Mouse (Mus musculus) neural tube, embryonic 12.5 days (tissue): ENCODE results near the gene Serac1. TPM values are rescaled to one million over a fixed set of nuclear protein-coding genes. Genes with fewer than 3 reads are reported as not detected.

Experiments
- ATAC-seq: fragments of 200-750 bp; cut with Nextera tagmentation; 2 replicates; pipeline ENCODE4 v1.8.0; 2017; ENCODE audit warnings: low read depth, mild to moderate bottlenecking, moderate TSS enrichment, moderate library complexity; ENCODE audit not compliant: low FRiP score
- H3K27ac ChIP-seq: fragments of 300-500 bp; sonication (generic); 2 replicates; pipeline ENCODE4 v1.5.1; 2016
- H3K27me3 ChIP-seq: fragments of 300-500 bp; sonication (generic); replicated peaks from 2 replicates; pipeline ENCODE4 v1.6.1; 2016; ENCODE audit warnings: mild to moderate bottlenecking
- H3K36me3 ChIP-seq: fragments of 300-500 bp; sonication (generic); 2 replicates; pipeline ENCODE4 v1.6.1; 2016; ENCODE audit warnings: mild to moderate bottlenecking
- H3K4me1 ChIP-seq: fragments of 300-500 bp; sonication (generic); 2 replicates; pipeline ENCODE4 v1.6.1; 2016
- H3K4me2 ChIP-seq: fragments of 300-500 bp; sonication (generic); replicated peaks from 2 replicates; pipeline ENCODE4 v1.6.1; 2016; ENCODE audit warnings: mild to moderate bottlenecking
- H3K4me3 ChIP-seq: fragments of 300-500 bp; sonication (generic); 2 replicates; pipeline ENCODE4 v1.5.1; 2016
- H3K9ac ChIP-seq: fragments of 300-500 bp; sonication (generic); 2 replicates; pipeline ENCODE4 v1.6.1; 2016; ENCODE audit warnings: mild to moderate bottlenecking
- H3K9me3 ChIP-seq: fragments of 300-500 bp; sonication (generic); 2 replicates; pipeline ENCODE4 v1.6.1; 2016; ENCODE audit warnings: mild to moderate bottlenecking
- WGBS: fragments of 180-500 bp; shearing (Covaris S2); methylation state at CpG from one replicate; pipeline ENCODE4 v1.1.7; 2016; 5-methylcytosine and 5-hydroxymethylcytosine counted together
- polyA plus RNA-seq: library from polyadenylated mRNA; unstranded; fragments of >200 nt; fragmentation: Nextera tagmentation; extraction: Ambion mirVana; gene quantifications from 2 replicates; pipeline ENCODE4 v1.2.1, GENCODE M21; 2016

Serac1 gene
- polyA plus RNA-seq, 1 experiment from 2014 or later: 11.9 TPM

GRCm38 (mm10) chr17:6014985-6015384 is 64.6 kb downstream of the Serac1 start:
- 85% methylated on average over 4 of the region's 4 CpGs for WGBS
- Histone ChIP-seq H3K27me3 (no peaks in the 10 kb centered on the region), H3K4me1 (no peaks in the 10 kb centered on the region), H3K27ac (no peak overlapping the region), H3K9me3 (no peaks in the 10 kb centered on the region), H3K4me2 (no peak overlapping the region), H3K9ac (no peak overlapping the region), H3K4me3 (no peak overlapping the region), H3K36me3 (no peaks in the 10 kb centered on the region)
- ATAC-seq: no peak

- no peaks in the 10 kb centered on the region for H3K36me3 ChIP-seq
- no peaks in the 10 kb centered on the region for H3K9me3 ChIP-seq
- H3K9ac ChIP-seq: no peak overlapping the region
- H3K4me3 ChIP-seq: no peak overlapping the region
- no peak overlapping the region for H3K27ac ChIP-seq
- H3K4me2 ChIP-seq: no peak overlapping the region
- H3K27me3 ChIP-seq: no peaks in the 10 kb centered on the region
- WGBS: 80% methylated on average over 4 of the region's 4 CpGs
- no peak for ATAC-seq
- no peaks in the 10 kb centered on the region for H3K4me1 ChIP-seq
These were observed 66.5 kb downstream of the Serac1 start for GRCm38 (mm10) chr17:6013079-6013478.

GRCm38 (mm10) chr17:6009606-6010005 is 69.9 kb downstream of the Serac1 start:
- H3K9ac ChIP-seq: no peak overlapping the region
- H3K4me3 ChIP-seq: no peak overlapping the region
- no peaks in the 10 kb centered on the region for H3K27me3 ChIP-seq
- H3K4me1 ChIP-seq: peaks cover 6% of the 10 kb centered on the region; the same call in 1 of the 2 replicates
- no peak overlapping the region for H3K27ac ChIP-seq
- H3K9me3 ChIP-seq: no peaks in the 10 kb centered on the region
- H3K4me2 ChIP-seq: no peak overlapping the region
- 85% methylated on average over 4 of the region's 4 CpGs for WGBS
- ATAC-seq: no peak
- H3K36me3 ChIP-seq: no peaks in the 10 kb centered on the region

- H3K27me3 ChIP-seq: no peaks in the 10 kb centered on the region
- ATAC-seq: no peak
- H3K36me3 ChIP-seq: no peaks in the 10 kb centered on the region
- no peak overlapping the region for H3K9ac ChIP-seq
- H3K4me3 ChIP-seq: no peak overlapping the region
- H3K9me3 ChIP-seq: 0 out of 2 replicates have a peak, but pooled peaks cover 2% of the 10 kb centered on the region
- H3K4me1 ChIP-seq: peaks cover 6% of the 10 kb centered on the region; the same call in 1 of the 2 replicates
- no peak overlapping the region for H3K27ac ChIP-seq
- 90% methylated on average over 11 of the region's 11 CpGs for WGBS
- H3K4me2 ChIP-seq: no peak overlapping the region
These were observed 71.0 kb downstream of the Serac1 start for GRCm38 (mm10) chr17:6008590-6008989.

- 88% methylated on average over 9 of the region's 9 CpGs for WGBS
- no peaks in the 10 kb centered on the region for H3K27me3 ChIP-seq
- no peak overlapping the region for H3K9ac ChIP-seq
- no peak overlapping the region for H3K4me3 ChIP-seq
- H3K36me3 ChIP-seq: no peaks in the 10 kb centered on the region
- 0 out of 2 replicates have a peak, but pooled peaks cover 5% of the 10 kb centered on the region for H3K9me3 ChIP-seq
- peaks cover 6% of the 10 kb centered on the region; the same call in 1 of the 2 replicates for H3K4me1 ChIP-seq
- no peak for ATAC-seq
- H3K27ac ChIP-seq: no peak overlapping the region
- no peak overlapping the region for H3K4me2 ChIP-seq
These were observed 71.6 kb downstream of the Serac1 start for GRCm38 (mm10) chr17:6007902-6008301.

GRCm38 (mm10) chr17:6007101-6007780 is 72.3 kb downstream of the Serac1 start:
- no peaks in the 10 kb centered on the region for H3K27me3 ChIP-seq
- no peak overlapping the region for H3K4me3 ChIP-seq
- no peak overlapping the region for H3K27ac ChIP-seq
- no peak for ATAC-seq
- 79% methylated on average over 5 of the region's 5 CpGs for WGBS
- no peak overlapping the region for H3K9ac ChIP-seq
- peaks cover 6% of the 10 kb centered on the region; the same call in 1 of the 2 replicates for H3K4me1 ChIP-seq
- no peak overlapping the region for H3K4me2 ChIP-seq
- H3K36me3 ChIP-seq: no peaks in the 10 kb centered on the region
- H3K9me3 ChIP-seq: 0 out of 2 replicates have a peak, but pooled peaks cover 5% of the 10 kb centered on the region

- Histone ChIP-seq H3K27me3 (no peaks in the 10 kb centered on the region), H3K4me2 (peak overlapping the region; percentile 27; the same call in 1 of the 2 replicates), H3K27ac (no peak overlapping the region), H3K9ac (no peak overlapping the region), H3K4me3 (no peak overlapping the region), H3K36me3 (no peaks in the 10 kb centered on the region), H3K4me1 (peaks cover 6% of the 10 kb centered on the region; the same call in 1 of the 2 replicates), H3K9me3 (0 out of 2 replicates have a peak, but pooled peaks cover 5% of the 10 kb centered on the region)
- ATAC-seq: no peak
- 35% methylated on average over 14 of the region's 14 CpGs for WGBS
These were observed 73.7 kb downstream of the Serac1 start for GRCm38 (mm10) chr17:6005638-6006471.

- WGBS: 13% methylated on average over 14 of the region's 14 CpGs
- Histone ChIP-seq H3K4me1 (peaks cover 6% of the 10 kb centered on the region; the same call in 1 of the 2 replicates), H3K9ac (no peak overlapping the region), H3K27me3 (no peaks in the 10 kb centered on the region), H3K27ac (no peak overlapping the region), H3K4me2 (peak overlapping the region; percentile 27; the same call in 1 of the 2 replicates), H3K4me3 (no peak overlapping the region), H3K36me3 (no peaks in the 10 kb centered on the region), H3K9me3 (0 out of 2 replicates have a peak, but pooled peaks cover 5% of the 10 kb centered on the region)
- ATAC-seq: no peak
These were observed 74.3 kb downstream of the Serac1 start for GRCm38 (mm10) chr17:6005246-6005637.

- ATAC-seq: no peak
- Histone ChIP-seq H3K4me3 (no peak overlapping the region), H3K27me3 (no peaks in the 10 kb centered on the region), H3K4me2 (no peak overlapping the region), H3K36me3 (no peaks in the 10 kb centered on the region), H3K4me1 (peaks cover 6% of the 10 kb centered on the region; the same call in 1 of the 2 replicates), H3K9ac (no peak overlapping the region), H3K9me3 (0 out of 2 replicates have a peak, but pooled peaks cover 5% of the 10 kb centered on the region), H3K27ac (no peak overlapping the region)
- 94% methylated on average over 6 of the region's 6 CpGs for WGBS
These were observed 75.9 kb downstream of the Serac1 start for GRCm38 (mm10) chr17:6003661-6004060.

- H3K4me3 ChIP-seq: no peak overlapping the region
- H3K9me3 ChIP-seq: 0 out of 2 replicates have a peak, but pooled peaks cover 5% of the 10 kb centered on the region
- no peak for ATAC-seq
- H3K4me2 ChIP-seq: no peak overlapping the region
- H3K9ac ChIP-seq: no peak overlapping the region
- no peaks in the 10 kb centered on the region for H3K36me3 ChIP-seq
- H3K4me1 ChIP-seq: peaks cover 6% of the 10 kb centered on the region; the same call in 1 of the 2 replicates
- H3K27ac ChIP-seq: no peak overlapping the region
- 93% methylated on average over 6 of the region's 6 CpGs for WGBS
- no peaks in the 10 kb centered on the region for H3K27me3 ChIP-seq
These were observed 77.0 kb downstream of the Serac1 start for GRCm38 (mm10) chr17:6002563-6002962.

- ATAC-seq: no peak
- no peak overlapping the region for H3K27ac ChIP-seq
- H3K36me3 ChIP-seq: no peaks in the 10 kb centered on the region
- no peak overlapping the region for H3K9ac ChIP-seq
- no peak overlapping the region for H3K4me3 ChIP-seq
- H3K9me3 ChIP-seq: 0 out of 2 replicates have a peak, but pooled peaks cover 5% of the 10 kb centered on the region
- peaks cover 6% of the 10 kb centered on the region; the same call in 1 of the 2 replicates for H3K4me1 ChIP-seq
- no peaks in the 10 kb centered on the region for H3K27me3 ChIP-seq
- no peak overlapping the region for H3K4me2 ChIP-seq
- WGBS: 85% methylated on average over 7 of the region's 7 CpGs
These were observed 77.7 kb downstream of the Serac1 start for GRCm38 (mm10) chr17:6001836-6002235.

- Histone ChIP-seq H3K4me2 (no peak overlapping the region), H3K9ac (no peak overlapping the region), H3K27ac (no peak overlapping the region), H3K4me1 (peaks cover 6% of the 10 kb centered on the region; the same call in 1 of the 2 replicates), H3K9me3 (0 out of 2 replicates have a peak, but pooled peaks cover 5% of the 10 kb centered on the region), H3K36me3 (no peaks in the 10 kb centered on the region), H3K27me3 (no peaks in the 10 kb centered on the region), H3K4me3 (no peak overlapping the region)
- ATAC-seq: no peak
- 87% methylated on average over 6 of the region's 6 CpGs for WGBS
These were observed 78.2 kb downstream of the Serac1 start for GRCm38 (mm10) chr17:6001389-6001788.
